Mouse (Mus musculus) midbrain, postnatal 0 days (tissue): ENCODE results near the gene Sap30bp. TPM values are rescaled to one million over a fixed set of nuclear protein-coding genes. Genes with fewer than 3 reads are reported as not detected.

Source experiments
- ATAC-seq: fragments of 200-750 bp; cut with Nextera tagmentation; 2 replicates; pipeline ENCODE4 v1.8.0; 2017; ENCODE audit warnings: moderate number of reproducible peaks, mild to moderate bottlenecking, moderate TSS enrichment, moderate library complexity; ENCODE audit not compliant: low FRiP score
- DNase-seq: peaks from one replicate; pipeline ENCODE4 v3.0.0-alpha.2; 2015; ENCODE audit warnings: low spot score
- H3K27ac ChIP-seq: fragments of 300-500 bp; sonication (generic); 2 replicates; pipeline ENCODE4 v1.5.1; 2014; ENCODE audit warnings: low read depth, mild to moderate bottlenecking, low read length, mixed read lengths
- H3K27me3 ChIP-seq: fragments of 300-500 bp; sonication (generic); 2 replicates; pipeline ENCODE4 v1.6.1; 2014; ENCODE audit warnings: low read length, control low read depth, mixed read lengths; ENCODE audit not compliant: insufficient read depth
- H3K36me3 ChIP-seq: fragments of 300-500 bp; sonication (generic); 2 replicates; pipeline ENCODE4 v1.6.1; 2014; ENCODE audit warnings: low read length, control low read depth, mixed read lengths; ENCODE audit not compliant: insufficient read depth
- H3K4me1 ChIP-seq: fragments of 300-500 bp; sonication (generic); 2 replicates; pipeline ENCODE4 v1.6.1; 2014; ENCODE audit warnings: mild to moderate bottlenecking, control low read depth, antibody characterized with exemption, low read length, mixed read lengths; ENCODE audit not compliant: insufficient read depth
- H3K4me2 ChIP-seq: fragments of 300-500 bp; sonication (generic); 2 replicates; pipeline ENCODE4 v1.6.1; 2014; ENCODE audit warnings: low read depth, mild to moderate bottlenecking, low read length, mixed read lengths; ENCODE audit not compliant: poor library complexity, severe bottlenecking
- H3K4me3 ChIP-seq: fragments of 300-500 bp; sonication (generic); 2 replicates; pipeline ENCODE4 v1.5.1; 2014; ENCODE audit warnings: low read depth, mild to moderate bottlenecking, low read length, moderate library complexity
- H3K9ac ChIP-seq: fragments of 300-500 bp; sonication (generic); replicated peaks from 2 replicates; pipeline ENCODE4 v1.6.1; 2014; ENCODE audit warnings: mild to moderate bottlenecking, low read length, moderate library complexity, mixed read lengths; ENCODE audit not compliant: poor library complexity, severe bottlenecking
- H3K9me3 ChIP-seq: fragments of 300-500 bp; sonication (generic); 2 replicates; pipeline ENCODE4 v1.6.1; 2016; ENCODE audit warnings: low read length, control low read depth
- CTCF ChIP-seq: IDR thresholded peaks from 2 replicates; pipeline ENCODE4 v1.5.1; 2016; ENCODE audit warnings: antibody characterized with exemption, mild to moderate bottlenecking
- WGBS: fragments of 180-500 bp; shearing (Covaris S2); extraction: QIAGEN DNeasy Blood & Tissue Kit; methylation state at CpG from one replicate; pipeline ENCODE4 v1.1.7; 2014; 5-methylcytosine and 5-hydroxymethylcytosine counted together
- polyA plus RNA-seq: library from polyadenylated mRNA; unstranded; fragments of >200 nt; fragmentation: Nextera tagmentation; extraction: Ambion mirVana; gene quantifications from 2 replicates; pipeline ENCODE4 v1.2.1, GENCODE M21; 2015
- total RNA-seq: library from RNA; depleted of rRNA; stranded (reverse); fragments of >200 nt; gene quantifications from 2 replicates; pipeline ENCODE4 v1.2.3, GENCODE M21; 2014; rRNA removed

Sap30bp gene
- total and polyA plus RNA-seq, 2 experiments from 2014 or later = 46.4 to 54.3 TPM

- Histone ChIP-seq H3K4me3 (no peak overlapping the region), H3K9me3 (no peaks in the 10 kb centered on the region), H3K27me3 (no peaks in the 10 kb centered on the region), H3K9ac (no peak overlapping the region), H3K4me1 (0 out of 2 replicates have a peak, but pooled peaks cover 8% of the 10 kb centered on the region), H3K27ac (no peak overlapping the region), H3K4me2 (no peak overlapping the region), H3K36me3 (no peaks in the 10 kb centered on the region)
- 56% methylated on average over 8 of the region's 8 CpGs for WGBS
- TF ChIP-seq CTCF = no peak
- DNase-seq (no peak), ATAC-seq (no peak)
These were observed 81.7 kb downstream of the Sap30bp start for GRCm38 (mm10) chr11:116014821-116015220.

Other genes with a start within 250 kb of the Sap30bp start
- 85.8 and 87.0 TPM in 2 replicates for gene Grb2, start 224.7 kb upstream of the Sap30bp start, total RNA-seq
- 153 and 158 TPM in 2 replicates for gene Grb2, start 224.7 kb upstream of the Sap30bp start, polyA plus RNA-seq
- gene Tmem94, start 167.8 kb upstream of the Sap30bp start, total RNA-seq = 26.5 and 32.7 TPM in 2 replicates
- 14.6 and 15.9 TPM in 2 replicates for gene Tmem94, start 167.8 kb upstream of the Sap30bp start, polyA plus RNA-seq
- gene Caskin2, start 119.6 kb upstream of the Sap30bp start, total RNA-seq = 18.5 and 27.9 TPM in 2 replicates
- gene Caskin2, start 119.6 kb upstream of the Sap30bp start, polyA plus RNA-seq = 7.2 and 8.3 TPM in 2 replicates
- gene Tsen54, start 118.6 kb upstream of the Sap30bp start, total RNA-seq = 25.0 and 27.7 TPM in 2 replicates
- gene Tsen54, start 118.6 kb upstream of the Sap30bp start, polyA plus RNA-seq = 14.8 and 15.5 TPM in 2 replicates
- 0.99 and 1.0 TPM in 2 replicates for gene Llgl2, start 109.2 kb upstream of the Sap30bp start, total RNA-seq
- 0.51 and 0.81 TPM in 2 replicates for gene Llgl2, start 109.2 kb upstream of the Sap30bp start, polyA plus RNA-seq
- gene Myo15b, start 74.9 kb upstream of the Sap30bp start, total RNA-seq = not detected in 2 replicates
- 0.09 and 0.29 TPM in 2 replicates for gene Myo15b, start 74.9 kb upstream of the Sap30bp start, polyA plus RNA-seq
- not detected in 2 replicates for gene Smim5, start 33.3 kb upstream of the Sap30bp start, total RNA-seq
- 1.3 and 1.5 TPM in 2 replicates for gene Smim5, start 33.3 kb upstream of the Sap30bp start, polyA plus RNA-seq
- gene Smim6, start 21.3 kb upstream of the Sap30bp start, total RNA-seq = not detected in 2 replicates
- 0.26 TPM in 1 of 2 replicates, not detected in the other for gene Smim6, start 21.3 kb upstream of the Sap30bp start, polyA plus RNA-seq
- 18.9 and 20.4 TPM in 2 replicates for gene Recql5, start 195 bp downstream of the Sap30bp start, total RNA-seq
- gene Recql5, start 195 bp downstream of the Sap30bp start, polyA plus RNA-seq = 8.0 and 10.5 TPM in 2 replicates
- 2.2 and 3.0 TPM in 2 replicates for gene Itgb4, start 41.4 kb downstream of the Sap30bp start, total RNA-seq
- 1.0 and 1.2 TPM in 2 replicates for gene Itgb4, start 41.4 kb downstream of the Sap30bp start, polyA plus RNA-seq
- 36.3 and 44.0 TPM in 2 replicates for gene Galk1, start 79.4 kb downstream of the Sap30bp start, total RNA-seq
- 47.7 and 49.5 TPM in 2 replicates for gene Galk1, start 79.4 kb downstream of the Sap30bp start, polyA plus RNA-seq
- 568 and 792 TPM in 2 replicates for gene H3f3b, start 94.7 kb downstream of the Sap30bp start, total RNA-seq
- 2,143 and 2,254 TPM in 2 replicates for gene H3f3b, start 94.7 kb downstream of the Sap30bp start, polyA plus RNA-seq
- 45.2 and 55.1 TPM in 2 replicates for gene Unk, start 97.0 kb downstream of the Sap30bp start, total RNA-seq
- 25.5 and 26.7 TPM in 2 replicates for gene Unk, start 97.0 kb downstream of the Sap30bp start, polyA plus RNA-seq
- gene Unc13d, start 144.7 kb downstream of the Sap30bp start, total RNA-seq = 0.22 and 0.71 TPM in 2 replicates
- gene Unc13d, start 144.7 kb downstream of the Sap30bp start, polyA plus RNA-seq = 0.67 and 0.77 TPM in 2 replicates
- gene Wbp2, start 153.7 kb downstream of the Sap30bp start, total RNA-seq = 119 and 150 TPM in 2 replicates
- 254 and 267 TPM in 2 replicates for gene Wbp2, start 153.7 kb downstream of the Sap30bp start, polyA plus RNA-seq
- gene Trim47, start 193.9 kb downstream of the Sap30bp start, total RNA-seq = 12.6 and 16.8 TPM in 2 replicates
- 9.0 and 11.7 TPM in 2 replicates for gene Trim47, start 193.9 kb downstream of the Sap30bp start, polyA plus RNA-seq
- gene Trim65, start 197.8 kb downstream of the Sap30bp start, total RNA-seq = 5.7 and 7.6 TPM in 2 replicates
- gene Trim65, start 197.8 kb downstream of the Sap30bp start, polyA plus RNA-seq = 2.3 TPM in 2 replicates
- 74.3 and 100 TPM in 2 replicates for gene Mrpl38, start 205.6 kb downstream of the Sap30bp start, total RNA-seq
- 77.0 and 78.7 TPM in 2 replicates for gene Mrpl38, start 205.6 kb downstream of the Sap30bp start, polyA plus RNA-seq
- gene Fbf1, start 234.9 kb downstream of the Sap30bp start, total RNA-seq = 82.2 and 83.0 TPM in 2 replicates
- 38.6 and 43.7 TPM in 2 replicates for gene Fbf1, start 234.9 kb downstream of the Sap30bp start, polyA plus RNA-seq